Mouse (Mus musculus) kidney, embryonic 15.5 days (tissue): ENCODE results near the gene Ripk1. TPM values are rescaled to one million over a fixed set of nuclear protein-coding genes. Genes with fewer than 3 reads are reported as not detected.
A peak's percentile ranks its signal among the peaks of the same experiment; 100 is the strongest.

Experiments
- ATAC-seq: fragments of 200-750 bp; cut with Nextera tagmentation; replicated peaks from 2 replicates; pipeline ENCODE4 v1.8.0; 2017; ENCODE audit warnings: moderate TSS enrichment; ENCODE audit not compliant: low FRiP score
- H3K27ac ChIP-seq: fragments of 300-500 bp; sonication (generic); 2 replicates; pipeline ENCODE4 v1.5.1; 2015; ENCODE audit warnings: mild to moderate bottlenecking, inconsistent platforms
- H3K27me3 ChIP-seq: fragments of 300-500 bp; sonication (generic); 2 replicates; pipeline ENCODE4 v1.6.1; 2015; ENCODE audit warnings: inconsistent platforms
- H3K36me3 ChIP-seq: fragments of 300-500 bp; sonication (generic); 2 replicates; pipeline ENCODE4 v1.6.1; 2015; ENCODE audit warnings: inconsistent platforms
- H3K4me1 ChIP-seq: fragments of 300-500 bp; sonication (generic); 2 replicates; pipeline ENCODE4 v1.6.1; 2015; ENCODE audit warnings: inconsistent platforms
- H3K4me2 ChIP-seq: fragments of 300-500 bp; sonication (generic); 2 replicates; pipeline ENCODE4 v1.6.1; 2015; ENCODE audit warnings: moderate library complexity, mild to moderate bottlenecking, inconsistent platforms
- H3K4me3 ChIP-seq: fragments of 300-500 bp; sonication (generic); replicated peaks from 2 replicates; pipeline ENCODE4 v1.5.1; 2015; ENCODE audit warnings: mild to moderate bottlenecking, inconsistent platforms
- H3K9ac ChIP-seq: fragments of 300-500 bp; sonication (generic); 2 replicates; pipeline ENCODE4 v1.6.1; 2015; ENCODE audit warnings: mild to moderate bottlenecking, inconsistent platforms
- H3K9me3 ChIP-seq: fragments of 300-500 bp; sonication (generic); replicated peaks from 2 replicates; pipeline ENCODE4 v1.6.1; 2016; ENCODE audit warnings: inconsistent platforms
- WGBS: fragments of 180-500 bp; shearing (Covaris S2); methylation state at CpG from one replicate; pipeline ENCODE4 v1.1.7; 2015; ENCODE audit warnings: mixed read lengths; 5-methylcytosine and 5-hydroxymethylcytosine counted together
- polyA plus RNA-seq: library from polyadenylated mRNA; unstranded; fragments of >200 nt; fragmentation: Nextera tagmentation; extraction: Ambion mirVana; gene quantifications from 2 replicates; pipeline ENCODE4 v1.2.1, GENCODE M21; 2015

Ripk1 gene
- polyA plus RNA-seq: 18.3 and 18.6 TPM in 2 replicates

DNA sequence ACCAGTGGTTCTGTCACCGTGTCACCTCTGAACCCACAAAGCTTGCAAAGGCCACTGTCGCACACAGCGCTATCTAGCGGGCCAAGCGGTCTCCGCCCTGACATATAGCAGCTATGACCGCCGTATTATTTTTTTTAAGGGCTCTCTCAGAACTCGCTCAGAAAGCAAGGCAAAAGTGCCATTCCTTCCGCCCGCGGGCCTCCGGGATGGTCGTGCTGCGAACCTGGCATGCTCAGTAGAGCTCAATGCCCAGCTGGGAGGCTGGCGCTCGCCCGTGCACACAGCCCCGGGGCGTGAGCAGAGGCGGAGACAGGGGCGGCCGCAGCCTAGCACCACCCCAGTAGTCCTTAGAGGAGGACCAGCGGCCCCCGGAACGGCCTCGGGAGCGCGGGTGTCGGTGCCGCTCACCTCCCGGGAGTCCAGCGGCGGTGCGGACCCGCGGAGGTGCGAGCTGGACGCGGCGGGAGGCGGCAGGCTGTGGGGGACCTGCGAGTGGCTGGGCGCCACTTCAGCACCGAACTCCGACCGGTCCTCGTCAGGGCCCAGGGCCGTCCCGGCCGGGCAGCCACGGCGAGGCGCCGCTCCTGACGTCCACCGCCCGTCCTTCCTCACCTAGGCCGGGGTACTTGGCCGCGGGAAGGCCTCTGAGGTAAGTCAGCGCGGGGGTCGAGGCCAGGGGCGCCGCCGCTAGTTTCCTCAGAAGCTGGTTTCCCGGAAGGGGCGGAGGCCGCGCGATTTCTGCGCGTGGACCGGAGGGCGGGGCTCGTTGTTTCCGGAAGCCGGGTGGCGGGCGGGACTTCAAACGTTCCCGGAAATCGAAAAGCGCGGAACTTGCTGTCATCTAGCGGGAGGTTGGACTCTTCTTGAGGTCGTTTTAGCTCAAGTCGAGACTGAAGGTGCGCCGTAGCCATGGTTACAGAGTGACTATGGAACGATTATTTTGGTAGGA, at the start of gene Ripk1, which contains the start of gene Serpinb6a:
Gene Ripk1 (plus strand): TSS at position 306 of the 949 bp plus-strand sequence.
Gene Serpinb6a (minus strand): TSS at position 737 of the 949 bp plus-strand sequence.
- Histone ChIP-seq H3K36me3 (no peaks in the 10 kb centered on the region), H3K27ac (peak within 1 kb of the TSS; percentile 91), H3K4me1 (peaks cover 15% of the 10 kb centered on the region), H3K4me2 (peak within 1 kb of the TSS; percentile 82), H3K27me3 (no peaks in the 10 kb centered on the region), H3K4me3 (peak within 1 kb of the TSS; percentile 81), H3K9me3 (no peaks in the 10 kb centered on the region), H3K9ac (peak within 1 kb of the TSS; percentile 82)
- under 1% methylated on average over 89 of the region's 92 CpGs for WGBS
- ATAC-seq: peak; percentile 99

GRCm38 (mm10) chr13:33952947-33953346, 49.2 kb upstream of the Ripk1 start:
- no peaks in the 10 kb centered on the region for H3K36me3 ChIP-seq
- H3K4me2 ChIP-seq: no peak overlapping the region
- 73% methylated on average over 2 of the region's 2 CpGs for WGBS
- no peaks in the 10 kb centered on the region for H3K27me3 ChIP-seq
- H3K9ac ChIP-seq: no peak overlapping the region
- ATAC-seq: no peak
- H3K4me3 ChIP-seq: no peak overlapping the region
- no peaks in the 10 kb centered on the region for H3K4me1 ChIP-seq
- H3K9me3 ChIP-seq: no peaks in the 10 kb centered on the region
- no peak overlapping the region for H3K27ac ChIP-seq

- no peak overlapping the region for H3K9ac ChIP-seq
- H3K27ac ChIP-seq: no peak overlapping the region
- 45% methylated on average over 6 of the region's 6 CpGs for WGBS
- H3K4me3 ChIP-seq: no peak overlapping the region
- H3K27me3 ChIP-seq: no peaks in the 10 kb centered on the region
- ATAC-seq: no peak
- H3K36me3 ChIP-seq: no peaks in the 10 kb centered on the region
- H3K4me2 ChIP-seq: no peak overlapping the region
- no peaks in the 10 kb centered on the region for H3K4me1 ChIP-seq
- no peaks in the 10 kb centered on the region for H3K9me3 ChIP-seq
Observed at GRCm38 (mm10) chr13:33956571-33957421, 45.4 kb upstream of the Ripk1 start.

DNA sequence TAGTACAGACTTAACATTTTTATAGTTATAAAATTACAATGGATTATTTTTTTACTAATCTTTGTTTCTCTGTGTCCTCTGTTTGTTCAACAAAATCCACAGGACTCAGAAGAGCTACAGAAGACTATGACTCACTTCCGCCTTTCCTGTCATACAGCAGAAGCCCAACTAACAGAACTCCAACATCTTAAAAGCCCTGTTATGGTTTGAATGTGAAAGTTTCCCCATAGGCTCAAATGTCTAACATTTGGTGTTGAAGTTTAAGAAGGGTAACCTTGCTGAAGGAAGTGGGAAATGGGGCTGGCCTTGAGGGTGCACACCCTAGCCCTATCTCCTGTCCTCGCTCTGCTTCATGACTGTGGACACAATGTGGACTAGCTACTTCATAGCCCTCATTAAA, 42.4 kb upstream of the Ripk1 start:
- H3K27me3 ChIP-seq: no peaks in the 10 kb centered on the region
- H3K4me2 ChIP-seq: no peak overlapping the region
- H3K9me3 ChIP-seq: no peaks in the 10 kb centered on the region
- H3K27ac ChIP-seq: no peak overlapping the region
- 86% methylated on average over 2 of the region's 2 CpGs for WGBS
- H3K4me3 ChIP-seq: no peak overlapping the region
- no peak overlapping the region for H3K9ac ChIP-seq
- ATAC-seq: no peak
- no peaks in the 10 kb centered on the region for H3K4me1 ChIP-seq
- no peaks in the 10 kb centered on the region for H3K36me3 ChIP-seq

GRCm38 (mm10) chr13:33964206-33965046, 37.7 kb upstream of the Ripk1 start, which contains the start of gene Nqo2:
Gene Nqo2, plus strand, starts transcription at chr13:33964687.
- Histone ChIP-seq H3K4me1 (peaks cover 11% of the 10 kb centered on the region), H3K4me3 (peak within 1 kb of the TSS; percentile 62), H3K9me3 (no peaks in the 10 kb centered on the region), H3K9ac (peak within 1 kb of the TSS; percentile 63), H3K27ac (peak within 1 kb of the TSS; percentile 98), H3K36me3 (no peaks in the 10 kb centered on the region), H3K4me2 (peak within 1 kb of the TSS; percentile 67), H3K27me3 (no peaks in the 10 kb centered on the region)
- 3% methylated on average over 22 of the region's 22 CpGs for WGBS
- ATAC-seq: peak; percentile 94

DNA sequence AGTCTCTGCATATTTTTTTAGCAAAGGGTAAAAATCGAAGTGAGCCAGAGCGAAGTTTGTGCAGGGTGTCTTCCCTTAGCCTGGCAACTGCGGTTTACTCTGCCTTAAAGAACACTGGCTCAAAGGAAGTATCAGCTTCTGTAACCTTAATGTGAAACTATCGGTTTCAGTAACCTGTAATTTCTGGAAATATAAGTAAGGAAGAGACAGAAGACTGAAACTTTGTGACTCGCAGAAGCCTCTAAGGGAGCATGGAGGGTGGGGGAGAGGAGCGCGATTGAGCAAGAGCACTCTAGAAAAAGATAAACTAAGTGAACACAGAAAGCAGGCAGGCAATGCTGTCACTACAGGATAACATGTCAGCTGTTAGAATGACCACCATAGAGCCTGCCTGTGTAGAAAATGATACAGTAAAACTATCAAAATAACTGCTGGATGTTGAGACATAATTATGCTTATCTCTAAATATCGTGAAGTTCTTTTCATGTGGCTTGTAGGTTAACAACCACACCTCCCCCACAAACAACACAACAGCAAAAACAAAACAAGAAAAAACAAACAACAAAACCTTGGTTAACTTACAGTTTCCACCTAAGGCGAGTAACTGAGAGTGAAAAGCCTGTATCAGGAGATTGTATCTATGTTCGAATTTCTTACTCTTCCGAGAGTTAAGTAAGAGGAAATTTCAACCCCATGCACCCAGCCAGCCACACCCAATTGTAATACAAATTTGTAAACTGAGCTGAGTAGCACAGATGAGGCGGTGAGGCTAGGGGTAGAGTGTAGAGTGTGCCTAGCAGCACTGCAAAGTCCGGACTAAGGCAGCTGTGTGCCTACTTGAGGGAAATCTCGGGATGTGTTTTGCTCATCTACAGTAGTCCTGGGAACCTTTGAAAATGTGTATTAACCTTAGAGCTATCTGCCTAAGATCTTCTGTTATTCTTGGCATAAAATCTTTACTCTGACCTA, 36.8 kb upstream of the Ripk1 start:
- Histone ChIP-seq H3K4me1 (peaks cover 11% of the 10 kb centered on the region), H3K9ac (peak overlapping the region; percentile 63), H3K36me3 (peaks cover 2% of the 10 kb centered on the region; the same call in 1 of the 2 replicates), H3K27ac (peak overlapping the region; percentile 98), H3K4me3 (peak overlapping the region; percentile 62), H3K4me2 (peak overlapping the region; percentile 67), H3K27me3 (no peaks in the 10 kb centered on the region), H3K9me3 (no peaks in the 10 kb centered on the region)
- ATAC-seq: peak; percentile 52
- WGBS: 17% methylated on average over 14 of the region's 14 CpGs

DNA sequence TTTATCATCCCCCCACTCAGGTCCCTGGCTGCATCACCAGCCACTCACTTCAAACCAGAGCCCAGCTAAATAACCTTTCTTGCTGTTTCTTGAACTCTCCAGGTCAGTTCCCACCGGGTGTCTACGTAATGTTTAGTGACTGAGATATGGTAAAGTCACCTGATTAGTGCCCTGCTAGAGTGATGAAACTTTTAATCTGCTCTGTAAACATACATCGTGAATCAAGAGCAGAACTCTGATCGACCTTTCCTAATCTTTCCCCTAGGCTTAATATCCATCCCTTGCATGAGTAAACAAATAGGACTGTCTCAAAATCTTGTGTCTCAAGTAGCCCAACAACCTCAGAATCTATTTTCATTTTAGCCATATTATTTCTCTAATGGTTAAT, 36.1 kb upstream of the Ripk1 start:
- ATAC-seq: no peak
- Histone ChIP-seq H3K27me3 (no peaks in the 10 kb centered on the region), H3K9ac (no peak overlapping the region)

GRCm38 (mm10) chr13:33966574-33966973, 35.6 kb upstream of the Ripk1 start:
- H3K9ac ChIP-seq: no peak overlapping the region
- H3K4me2 ChIP-seq: no peak overlapping the region
- no peak overlapping the region for H3K27ac ChIP-seq
- H3K9me3 ChIP-seq: no peaks in the 10 kb centered on the region
- H3K36me3 ChIP-seq: peaks cover 6% of the 10 kb centered on the region; the same call in 1 of the 2 replicates
- no peaks in the 10 kb centered on the region for H3K27me3 ChIP-seq
- H3K4me3 ChIP-seq: no peak overlapping the region
- peaks cover 11% of the 10 kb centered on the region for H3K4me1 ChIP-seq
- ATAC-seq: no peak

More for the DNA sequence above, 36.1 kb upstream of the Ripk1 start:
- Histone ChIP-seq H3K9me3 (no peaks in the 10 kb centered on the region), H3K4me3 (peak overlapping the region; percentile 62), H3K4me1 (peaks cover 11% of the 10 kb centered on the region), H3K36me3 (peaks cover 6% of the 10 kb centered on the region; the same call in 1 of the 2 replicates), H3K4me2 (peak overlapping the region; percentile 67), H3K27ac (no peak overlapping the region)
- 53% methylated on average over 4 of the region's 4 CpGs for WGBS

DNA sequence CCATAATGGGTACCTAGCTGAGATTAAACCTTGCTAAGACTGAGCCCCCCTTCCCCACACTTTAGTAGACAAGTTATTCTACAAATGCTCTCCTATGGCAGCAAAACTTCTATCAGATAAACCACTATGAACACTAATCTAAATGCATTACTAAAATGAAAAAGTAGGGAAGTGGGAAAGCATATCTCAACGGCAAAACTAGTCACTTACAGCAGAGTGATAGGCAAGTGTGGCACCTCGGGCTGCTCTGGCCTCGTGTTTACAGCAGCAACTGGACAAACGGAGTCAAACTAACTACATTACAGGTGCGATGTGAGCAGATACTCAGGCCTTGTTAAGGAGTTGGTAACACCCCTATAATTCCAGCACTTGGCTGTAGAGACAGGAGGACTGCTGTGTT, 12.5 kb upstream of the Ripk1 start:
- ATAC-seq: no peak
- H3K9me3 ChIP-seq: no peaks in the 10 kb centered on the region
- 82% methylated on average over 5 of the region's 5 CpGs for WGBS
- H3K27me3 ChIP-seq: no peaks in the 10 kb centered on the region
- no peak overlapping the region for H3K9ac ChIP-seq
- H3K4me2 ChIP-seq: no peak overlapping the region
- H3K27ac ChIP-seq: no peak overlapping the region
- peaks cover 24% of the 10 kb centered on the region; the same call in 1 of the 2 replicates for H3K36me3 ChIP-seq
- H3K4me1 ChIP-seq: no peaks in the 10 kb centered on the region
- H3K4me3 ChIP-seq: no peak overlapping the region

GRCm38 (mm10) chr13:33995197-33995596, 7.0 kb upstream of the Ripk1 start:
- Histone ChIP-seq H3K9me3 (no peaks in the 10 kb centered on the region), H3K36me3 (no peaks in the 10 kb centered on the region), H3K4me3 (no peak overlapping the region), H3K4me1 (no peaks in the 10 kb centered on the region), H3K27ac (no peak overlapping the region), H3K9ac (no peak overlapping the region), H3K4me2 (no peak overlapping the region), H3K27me3 (no peaks in the 10 kb centered on the region)
- WGBS: 24% methylated on average over 1 of the region's 1 CpGs
- no peak for ATAC-seq
